Mouse (Mus musculus): ENCODE results near the gene Camk1d. TPM values are rescaled to one million over a fixed set of nuclear protein-coding genes. Genes with fewer than 3 reads are reported as not detected.

Camk1d gene
- total and polyA plus RNA-seq, 2 experiments from 2014 or later, result 7.2 to 16.6 TPM

DNA sequence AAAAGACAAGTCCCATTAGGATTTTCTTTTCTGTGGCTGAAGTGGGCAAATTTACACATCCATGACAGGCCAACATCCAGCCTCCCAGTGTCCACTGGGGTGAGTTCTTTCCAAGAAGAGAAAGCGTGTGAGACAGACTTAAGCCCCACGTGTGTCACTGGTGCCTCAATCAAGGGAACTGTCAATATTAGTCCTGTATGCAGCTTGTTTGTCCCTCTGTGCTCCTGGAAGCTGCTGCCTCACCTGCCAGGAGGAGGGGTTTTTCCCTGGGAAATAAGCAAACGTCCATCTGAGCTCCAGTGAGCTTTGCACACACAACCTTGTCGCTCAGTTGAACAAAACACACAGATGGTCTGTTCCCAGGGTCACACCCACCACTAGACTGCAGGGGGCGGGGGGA is 124.2 kb downstream of the Camk1d start:
- Histone ChIP-seq H3K27ac (no peak overlapping the region), H3K9ac (replicated peaks; ENCODE audit: low read length) (no peak overlapping the region), H3K4me2 (ENCODE audit: low read depth, low read length) (no peak overlapping the region), H3K36me3 (ENCODE audit: insufficient read depth, low read length) (no peaks in the 10 kb centered on the region), H3K4me1 (ENCODE audit: insufficient read depth, low read length) (no peaks in the 10 kb centered on the region), H3K4me3 (ENCODE audit: low read length) (no peak overlapping the region), H3K27me3 (ENCODE audit: insufficient read depth, low read length) (no peaks in the 10 kb centered on the region), H3K9me3 (ENCODE audit: low read length) (no peaks in the 10 kb centered on the region)
- WGBS, result 66% methylated on average over 5 of the region's 5 CpGs
- ATAC-seq, result no peak
- TF ChIP-seq CTCF (IDR thresholded peaks at IDR 0.05; ENCODE audit: low read depth), result no peak
- DNase-seq (ENCODE audit: low spot score), result no peak

- H3K9ac ChIP-seq (replicated peaks; ENCODE audit: low read length), result no peak overlapping the region
- no peaks in the 10 kb centered on the region for H3K27me3 ChIP-seq (ENCODE audit: insufficient read depth, low read length)
- WGBS, result 86% methylated on average over 5 of the region's 5 CpGs
- H3K36me3 ChIP-seq (ENCODE audit: insufficient read depth, low read length), result no peaks in the 10 kb centered on the region
- TF ChIP-seq CTCF (IDR thresholded peaks at IDR 0.05; ENCODE audit: low read depth), result no peak
- no peak for DNase-seq (ENCODE audit: low spot score)
- no peak overlapping the region for H3K4me3 ChIP-seq (ENCODE audit: low read length)
- no peak overlapping the region for H3K4me2 ChIP-seq (ENCODE audit: low read depth, low read length)
- no peak for ATAC-seq
- no peak overlapping the region for H3K27ac ChIP-seq
- no peaks in the 10 kb centered on the region for H3K9me3 ChIP-seq (ENCODE audit: low read length)
- H3K4me1 ChIP-seq (ENCODE audit: insufficient read depth, low read length), result no peaks in the 10 kb centered on the region
Measured at GRCm38 (mm10) chr2:5589163-5589562, 125.2 kb downstream of the Camk1d start.

- Histone ChIP-seq H3K9me3 (ENCODE audit: low read length) (no peaks in the 10 kb centered on the region), H3K4me1 (ENCODE audit: insufficient read depth, low read length) (no peaks in the 10 kb centered on the region), H3K4me2 (ENCODE audit: low read depth, low read length) (no peak overlapping the region), H3K27ac (no peak overlapping the region), H3K36me3 (ENCODE audit: insufficient read depth, low read length) (no peaks in the 10 kb centered on the region), H3K9ac (replicated peaks; ENCODE audit: low read length) (no peak overlapping the region), H3K4me3 (ENCODE audit: low read length) (no peak overlapping the region), H3K27me3 (ENCODE audit: insufficient read depth, low read length) (no peaks in the 10 kb centered on the region)
- no peak for DNase-seq (ENCODE audit: low spot score)
- 88% methylated on average over 8 of the region's 8 CpGs for WGBS
- no peak for ATAC-seq
- TF ChIP-seq CTCF (IDR thresholded peaks at IDR 0.05; ENCODE audit: low read depth), result no peak
Measured at GRCm38 (mm10) chr2:5588329-5588982, 125.9 kb downstream of the Camk1d start.

DNA sequence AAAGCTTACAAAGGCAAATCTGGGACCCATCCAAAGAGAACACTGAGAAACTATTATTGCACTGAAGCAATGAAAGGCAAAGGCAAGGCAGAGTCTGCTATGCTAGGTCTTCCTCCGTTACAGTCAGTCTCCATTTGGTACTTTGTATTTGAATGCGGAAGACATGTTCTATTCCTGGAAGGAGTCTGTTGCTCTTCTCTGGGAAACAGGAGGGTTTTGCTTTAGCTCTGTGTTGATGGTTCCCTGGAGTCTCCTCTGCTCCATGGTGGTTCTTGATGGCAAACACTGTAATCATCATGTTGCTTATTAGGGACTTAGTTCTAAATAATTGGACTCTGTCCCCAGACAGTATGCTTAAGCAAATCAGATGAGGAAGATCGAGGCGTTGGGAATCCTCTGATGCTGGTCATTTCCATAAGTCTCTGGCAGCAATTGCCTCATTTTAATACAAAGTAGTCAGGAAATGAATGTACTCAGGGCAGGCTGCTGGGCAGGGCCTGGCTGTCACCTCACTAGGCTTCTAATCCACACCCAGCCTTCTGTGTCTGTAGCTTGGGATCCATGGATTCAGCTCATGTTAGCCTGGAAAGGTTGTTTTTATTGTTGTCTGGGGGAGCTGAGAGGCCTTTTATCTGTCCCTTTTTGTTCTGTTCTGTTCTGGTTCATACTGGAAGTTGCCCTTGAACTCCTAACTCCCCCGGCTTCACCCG is 129.8 kb downstream of the Camk1d start:
- TF ChIP-seq CTCF (IDR thresholded peaks at IDR 0.05; ENCODE audit: low read depth), result no peak
- no peaks in the 10 kb centered on the region for H3K27me3 ChIP-seq (ENCODE audit: insufficient read depth, low read length)
- no peaks in the 10 kb centered on the region for H3K4me1 ChIP-seq (ENCODE audit: insufficient read depth, low read length)
- no peak overlapping the region for H3K4me3 ChIP-seq (ENCODE audit: low read length)
- no peak for ATAC-seq
- WGBS, result 64% methylated on average over 6 of the region's 6 CpGs
- H3K4me2 ChIP-seq (ENCODE audit: low read depth, low read length), result no peak overlapping the region
- no peaks in the 10 kb centered on the region for H3K36me3 ChIP-seq (ENCODE audit: insufficient read depth, low read length)
- H3K9me3 ChIP-seq (ENCODE audit: low read length), result no peaks in the 10 kb centered on the region
- no peak for DNase-seq (ENCODE audit: low spot score)
- H3K27ac ChIP-seq, result no peak overlapping the region
- H3K9ac ChIP-seq (replicated peaks; ENCODE audit: low read length), result no peak overlapping the region

GRCm38 (mm10) chr2:5579391-5579790 is 134.9 kb downstream of the Camk1d start:
- peaks cover 4% of the 10 kb centered on the region; the same call in 1 of the 2 replicates for H3K4me1 ChIP-seq (ENCODE audit: insufficient read depth, low read length)
- no peak overlapping the region for H3K9ac ChIP-seq (replicated peaks; ENCODE audit: low read length)
- H3K27me3 ChIP-seq (ENCODE audit: insufficient read depth, low read length), result no peaks in the 10 kb centered on the region
- no peak for TF ChIP-seq CTCF (IDR thresholded peaks at IDR 0.05; ENCODE audit: low read depth)
- H3K4me2 ChIP-seq (ENCODE audit: low read depth, low read length), result no peak overlapping the region
- DNase-seq (ENCODE audit: low spot score) (no peak), ATAC-seq (no peak)
- H3K36me3 ChIP-seq (ENCODE audit: insufficient read depth, low read length), result no peaks in the 10 kb centered on the region
- no peak overlapping the region for H3K4me3 ChIP-seq (ENCODE audit: low read length)
- WGBS, result 58% methylated on average over 4 of the region's 4 CpGs
- no peak overlapping the region for H3K27ac ChIP-seq
- H3K9me3 ChIP-seq (ENCODE audit: low read length), result no peaks in the 10 kb centered on the region

DNA sequence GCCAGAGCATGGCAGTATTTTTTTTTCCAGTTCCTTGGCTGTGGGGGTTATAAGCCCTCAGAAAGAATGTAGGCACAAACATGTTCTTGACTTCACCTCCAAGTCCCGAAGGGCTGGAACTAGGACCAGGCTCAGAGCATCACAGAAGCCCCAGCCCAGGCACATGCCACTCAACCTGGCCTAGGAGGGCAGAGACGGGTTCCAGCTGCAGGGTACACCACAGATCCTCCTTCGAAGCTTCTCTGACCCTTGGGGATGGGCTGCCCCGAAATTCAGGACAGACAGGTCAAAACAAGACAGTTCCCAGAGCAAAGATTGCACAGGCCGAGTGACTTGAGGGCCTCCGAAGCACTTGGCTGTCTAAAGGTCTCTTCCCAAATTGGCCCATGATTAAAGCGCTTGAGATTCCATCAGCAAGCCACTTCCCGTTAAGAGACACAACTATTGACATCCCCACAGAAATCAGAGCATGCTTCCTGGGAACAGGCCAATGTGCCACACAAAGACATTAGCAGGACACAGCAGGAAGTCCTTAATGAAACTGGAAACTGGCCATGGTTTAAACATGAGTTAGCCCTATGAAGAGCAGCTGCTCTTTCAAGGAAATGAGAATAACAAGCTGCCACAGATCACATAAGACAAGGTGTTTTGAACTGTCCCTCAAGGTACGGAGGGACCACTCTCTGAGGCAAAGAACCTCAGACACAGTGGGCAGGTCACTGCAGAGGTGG is 136.8 kb downstream of the Camk1d start:
- Histone ChIP-seq H3K27ac (peak overlapping the region; percentile 34; the same call in 1 of the 2 replicates), H3K36me3 (ENCODE audit: insufficient read depth, low read length) (no peaks in the 10 kb centered on the region), H3K27me3 (ENCODE audit: insufficient read depth, low read length) (no peaks in the 10 kb centered on the region), H3K4me2 (ENCODE audit: low read depth, low read length) (no peak overlapping the region), H3K9ac (replicated peaks; ENCODE audit: low read length) (no peak overlapping the region), H3K4me1 (ENCODE audit: insufficient read depth, low read length) (peaks cover 4% of the 10 kb centered on the region; the same call in 1 of the 2 replicates), H3K4me3 (ENCODE audit: low read length) (no peak overlapping the region), H3K9me3 (ENCODE audit: low read length) (no peaks in the 10 kb centered on the region)
- ATAC-seq, result peak; percentile 78
- 30% methylated on average over 9 of the region's 9 CpGs for WGBS
- peak; percentile 92 for DNase-seq (ENCODE audit: low spot score)
- TF ChIP-seq CTCF (IDR thresholded peaks at IDR 0.05; ENCODE audit: low read depth), result no peak

Measured in hindbrain, postnatal 0 days (tissue).